Mouse (Mus musculus) liver, adult 2 months (tissue): ENCODE data around the gene Stmn1.

ENCODE experiments used
- CTCF ChIP-seq: fragments of 200-500 bp; IDR thresholded peaks from 2 replicates; pipeline ENCODE4 v1.5.1; 2011; ENCODE audit warnings: low read depth, low read length, control low read depth
- POLR2A ChIP-seq: fragments of 200-500 bp; IDR thresholded peaks from 2 replicates; pipeline ENCODE4 v1.6.1; 2011; ENCODE audit warnings: low read length, control low read depth; ENCODE audit not compliant: insufficient read depth; ENCODE audit errors: extremely low read depth

DNA sequence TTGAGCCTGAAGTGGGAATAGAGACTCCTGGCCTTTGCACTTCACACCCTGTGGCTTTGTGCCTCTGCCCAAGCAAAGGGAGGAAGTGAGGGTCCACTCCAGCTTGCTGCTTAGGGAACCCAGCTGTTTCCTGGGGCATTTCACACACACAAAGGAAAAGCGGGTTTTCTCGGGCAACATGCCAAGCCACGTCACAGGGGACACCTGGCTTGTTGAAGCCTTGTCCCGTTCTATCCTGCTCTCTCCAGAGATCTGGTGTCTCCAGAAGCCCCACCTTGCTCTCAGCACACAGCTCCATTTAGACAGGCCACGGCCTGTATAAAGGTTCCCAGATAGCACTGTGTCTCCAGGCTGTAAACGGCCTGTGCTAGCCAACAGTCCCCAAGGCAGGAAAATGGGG lies 23.6 kb downstream of the Stmn1 start:
- TF ChIP-seq CTCF: no peak
- TF ChIP-seq POLR2A: no peak
